Mouse (Mus musculus) neural tube, embryonic 11.5 days (tissue): ENCODE data around the gene Cdc34. TPM values are rescaled to one million over a fixed set of nuclear protein-coding genes. Genes with fewer than 3 reads are reported as not detected.

ENCODE experiments used
- ATAC-seq: fragments of 200-750 bp; cut with Nextera tagmentation; 2 replicates; pipeline ENCODE4 v1.8.0; 2017; ENCODE audit warnings: moderate number of reproducible peaks, mild to moderate bottlenecking, moderate TSS enrichment, moderate library complexity; ENCODE audit not compliant: insufficient read depth, low FRiP score, low TSS enrichment
- DNase-seq: peaks from one replicate; pipeline ENCODE4 v3.0.0-alpha.2; 2015; ENCODE audit warnings: low spot score
- H3K27ac ChIP-seq: fragments of 300-500 bp; sonication (generic); 2 replicates; pipeline ENCODE4 v1.5.1; 2014; ENCODE audit warnings: low read depth, mild to moderate bottlenecking, low read length
- H3K27me3 ChIP-seq: fragments of 300-500 bp; sonication (generic); 2 replicates; pipeline ENCODE4 v1.6.1; 2014; ENCODE audit warnings: mild to moderate bottlenecking, low read length, mixed read lengths; ENCODE audit not compliant: control insufficient read depth, insufficient read depth
- H3K36me3 ChIP-seq: fragments of 300-500 bp; sonication (generic); 2 replicates; pipeline ENCODE4 v1.6.1; 2014; ENCODE audit warnings: mild to moderate bottlenecking, low read length, moderate library complexity, mixed read lengths; ENCODE audit not compliant: control insufficient read depth, insufficient read depth
- H3K4me1 ChIP-seq: fragments of 300-500 bp; sonication (generic); 2 replicates; pipeline ENCODE4 v1.6.1; 2014; ENCODE audit warnings: low read length, mixed read lengths; ENCODE audit not compliant: control insufficient read depth, insufficient read depth
- H3K4me2 ChIP-seq: fragments of 300-500 bp; sonication (generic); 2 replicates; pipeline ENCODE4 v1.6.1; 2014; ENCODE audit warnings: low read depth, mild to moderate bottlenecking, moderate library complexity
- H3K4me3 ChIP-seq: fragments of 300-500 bp; sonication (generic); 2 replicates; pipeline ENCODE4 v1.5.1; 2014; ENCODE audit warnings: low read depth, low read length
- H3K9ac ChIP-seq: fragments of 300-500 bp; sonication (generic); 2 replicates; pipeline ENCODE4 v1.6.1; 2014; ENCODE audit warnings: mild to moderate bottlenecking, low read length
- H3K9me3 ChIP-seq: fragments of 300-500 bp; sonication (generic); 2 replicates; pipeline ENCODE4 v1.6.1; 2016; ENCODE audit warnings: low read length; ENCODE audit not compliant: control insufficient read depth
- WGBS: fragments of 180-500 bp; shearing (Covaris S2); extraction: QIAGEN DNeasy Blood & Tissue Kit; methylation state at CpG from one replicate; pipeline ENCODE4 v1.1.7; 2014; 5-methylcytosine and 5-hydroxymethylcytosine counted together
- polyA plus RNA-seq: library from polyadenylated mRNA; unstranded; fragments of >200 nt; fragmentation: Nextera tagmentation; extraction: Ambion mirVana; gene quantifications from 2 replicates; pipeline ENCODE4 v1.2.1, GENCODE M21; 2014

Gene Cdc34
- polyA plus RNA-seq, 1 experiment from 2014 or later, result 168 TPM

- H3K36me3 ChIP-seq, result no peaks in the 10 kb centered on the region
- ATAC-seq, result peak; percentile 70
- H3K27ac ChIP-seq, result peak within 1 kb of the TSS; percentile 89
- H3K9ac ChIP-seq, result peak within 1 kb of the TSS; percentile 89
- peak within 1 kb of the TSS; percentile 66 for H3K4me2 ChIP-seq
- H3K4me1 ChIP-seq, result peaks cover 16% of the 10 kb centered on the region
- WGBS, result under 1% methylated on average over 45 of the region's 45 CpGs
- peak within 1 kb of the TSS; percentile 75 for H3K4me3 ChIP-seq
- DNase-seq, result peak; percentile 92
- H3K9me3 ChIP-seq, result no peaks in the 10 kb centered on the region
- H3K27me3 ChIP-seq, result no peaks in the 10 kb centered on the region
Measured at GRCm38 (mm10) chr10:79668771-79669575, 13.0 kb upstream of the Cdc34 start, which contains the start of gene Tpgs1. Gene Tpgs1, plus strand, starts transcription at chr10:79669369.

- peaks cover 16% of the 10 kb centered on the region for H3K4me1 ChIP-seq
- H3K9ac ChIP-seq, result peak overlapping the region; percentile 89
- WGBS, result under 1% methylated on average over 47 of the region's 47 CpGs
- H3K9me3 ChIP-seq, result no peaks in the 10 kb centered on the region
- DNase-seq (peak; percentile 89), ATAC-seq (peak; percentile 67)
- H3K4me2 ChIP-seq, result peak overlapping the region; percentile 66
- no peaks in the 10 kb centered on the region for H3K36me3 ChIP-seq
- no peaks in the 10 kb centered on the region for H3K27me3 ChIP-seq
- H3K4me3 ChIP-seq, result peak overlapping the region; percentile 75
- peak overlapping the region; percentile 89 for H3K27ac ChIP-seq
Measured at GRCm38 (mm10) chr10:79669576-79670057, 12.4 kb upstream of the Cdc34 start.

DNA sequence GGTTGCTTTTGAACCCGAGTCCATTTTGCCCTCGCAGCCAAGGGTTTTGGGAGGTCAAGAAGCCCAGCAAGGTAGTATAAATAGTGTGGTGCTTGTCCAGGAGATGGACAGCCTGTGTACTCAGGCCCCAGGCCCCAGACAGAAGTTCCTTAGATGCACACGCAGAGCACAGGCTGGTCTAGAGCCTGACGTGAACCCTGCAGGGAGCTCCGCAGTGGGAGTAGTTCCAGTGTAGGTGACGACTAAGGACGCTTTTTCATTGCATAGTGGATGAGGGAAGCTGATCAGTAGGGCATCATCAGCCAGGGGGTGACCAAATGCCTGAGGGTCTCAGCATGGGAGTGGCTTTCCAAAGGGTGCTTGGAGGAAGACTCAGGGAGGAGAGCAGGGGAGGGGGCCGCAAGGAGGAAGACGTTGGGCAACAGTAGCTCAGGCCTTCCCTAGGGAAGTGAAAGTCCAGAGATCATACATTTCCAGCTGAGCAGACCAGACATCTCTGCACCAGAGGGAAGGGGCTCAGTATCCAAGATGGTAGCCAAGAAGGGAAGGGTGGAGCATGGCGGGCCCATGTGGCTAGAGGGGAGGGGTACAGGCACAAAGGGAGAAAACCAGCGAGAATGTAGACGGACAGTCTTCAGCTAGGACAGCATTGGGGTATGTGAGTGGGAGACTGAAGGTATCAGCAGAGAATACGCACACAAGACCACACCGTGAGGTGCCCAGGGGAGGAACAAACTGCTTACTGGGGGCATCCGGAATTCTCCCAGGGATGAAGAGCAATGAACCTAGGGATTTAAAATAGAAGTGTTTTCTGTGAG, 11.7 kb upstream of the Cdc34 start:
- Histone ChIP-seq H3K9me3 (no peaks in the 10 kb centered on the region), H3K36me3 (no peaks in the 10 kb centered on the region), H3K4me1 (peaks cover 16% of the 10 kb centered on the region), H3K27me3 (no peaks in the 10 kb centered on the region), H3K9ac (peak overlapping the region; percentile 89), H3K4me2 (peak overlapping the region; percentile 66), H3K27ac (0 out of 2 replicates have a peak overlapping the region, but pooled peaks have one; percentile 89), H3K4me3 (peak overlapping the region; percentile 75)
- DNase-seq, result no peak
- WGBS, result 28% methylated on average over 15 of the region's 15 CpGs
- ATAC-seq, result peak; percentile 8; the same call in 1 of the 2 replicates

DNA sequence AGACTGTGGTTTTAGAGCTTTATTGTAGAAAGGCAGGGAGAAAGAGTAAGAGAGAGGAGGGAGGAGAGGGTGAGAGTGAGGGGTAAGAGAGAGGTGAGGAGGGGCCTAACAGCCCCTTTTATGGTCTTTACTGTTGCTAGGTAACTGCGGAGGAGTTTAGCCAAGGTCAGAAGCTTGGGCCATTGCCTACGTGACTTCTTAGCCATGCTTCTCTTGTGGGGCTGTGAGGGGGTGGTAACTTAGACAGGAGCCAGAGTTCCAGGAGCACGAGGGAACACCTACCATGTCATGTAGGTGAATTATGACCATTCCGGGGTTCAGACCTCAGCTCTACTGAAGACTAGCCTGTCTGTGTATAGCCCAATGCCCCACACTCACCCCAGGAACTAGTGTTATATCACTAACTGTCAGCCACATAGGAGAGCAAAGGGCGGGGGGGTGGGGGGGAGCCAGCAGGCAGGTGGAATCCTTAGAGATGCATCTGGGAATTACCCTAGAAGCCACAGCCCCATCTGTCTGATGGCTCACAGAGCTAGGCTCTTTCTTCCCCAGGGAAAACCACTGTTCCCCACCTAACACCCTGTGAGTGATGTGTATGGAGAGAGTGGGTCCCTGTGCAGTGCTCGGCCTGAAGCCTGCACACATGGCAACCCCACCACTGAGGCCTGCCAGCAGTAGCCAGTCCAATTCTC, 10.5 kb upstream of the Cdc34 start:
- H3K9me3 ChIP-seq, result no peaks in the 10 kb centered on the region
- WGBS, result 39% methylated on average over 6 of the region's 6 CpGs
- no peak overlapping the region for H3K4me3 ChIP-seq
- 0 out of 2 replicates have a peak overlapping the region, but pooled peaks have one; percentile 66 for H3K4me2 ChIP-seq
- peaks cover 16% of the 10 kb centered on the region for H3K4me1 ChIP-seq
- no peak overlapping the region; the same call in 1 of the 2 replicates for H3K9ac ChIP-seq
- H3K27ac ChIP-seq, result no peak overlapping the region
- no peaks in the 10 kb centered on the region for H3K27me3 ChIP-seq
- no peak for ATAC-seq
- no peak for DNase-seq
- peaks cover 3% of the 10 kb centered on the region; the same call in 1 of the 2 replicates for H3K36me3 ChIP-seq

- WGBS, result 62% methylated on average over 3 of the region's 3 CpGs
- DNase-seq (no peak), ATAC-seq (no peak)
- Histone ChIP-seq H3K9ac (no peak overlapping the region), H3K27ac (no peak overlapping the region), H3K4me2 (no peak overlapping the region), H3K4me3 (no peak overlapping the region), H3K36me3 (peaks cover 3% of the 10 kb centered on the region; the same call in 1 of the 2 replicates), H3K4me1 (peaks cover 16% of the 10 kb centered on the region), H3K9me3 (no peaks in the 10 kb centered on the region), H3K27me3 (no peaks in the 10 kb centered on the region)
Measured at GRCm38 (mm10) chr10:79672088-79672455, 9.9 kb upstream of the Cdc34 start.

- 91% methylated on average over 3 of the region's 3 CpGs for WGBS
- ATAC-seq (no peak), DNase-seq (no peak)
- no peaks in the 10 kb centered on the region for H3K9me3 ChIP-seq
- H3K9ac ChIP-seq, result no peak overlapping the region
- peaks cover 16% of the 10 kb centered on the region for H3K4me1 ChIP-seq
- H3K27me3 ChIP-seq, result no peaks in the 10 kb centered on the region
- H3K4me2 ChIP-seq, result no peak overlapping the region
- H3K27ac ChIP-seq, result no peak overlapping the region
- peaks cover 3% of the 10 kb centered on the region; the same call in 1 of the 2 replicates for H3K36me3 ChIP-seq
- no peak overlapping the region for H3K4me3 ChIP-seq
Measured at GRCm38 (mm10) chr10:79673054-79673453, 8.9 kb upstream of the Cdc34 start.

GRCm38 (mm10) chr10:79675346-79676035, 6.5 kb upstream of the Cdc34 start:
- Histone ChIP-seq H3K27ac (no peak overlapping the region), H3K4me1 (peaks cover 11% of the 10 kb centered on the region), H3K9me3 (no peaks in the 10 kb centered on the region), H3K9ac (no peak overlapping the region), H3K4me2 (no peak overlapping the region), H3K4me3 (no peak overlapping the region), H3K36me3 (peaks cover 3% of the 10 kb centered on the region; the same call in 1 of the 2 replicates), H3K27me3 (no peaks in the 10 kb centered on the region)
- DNase-seq (no peak), ATAC-seq (no peak)
- 59% methylated on average over 44 of the region's 44 CpGs for WGBS
